Mouse (Mus musculus) CD8-positive naive resting alpha-beta T cell, adult 2 months (primary cell): Measurements from ENCODE around the gene Scamp4.
A peak's percentile ranks its signal among the peaks of the same experiment; 100 is the strongest.

Experiments used
- DNase-seq, 2 experiments: peaks; one replicate each; pipeline ENCODE4 v3.0.0; 2022; ENCODE audit warnings: low read depth in 2 of 2, low spot score in 2 of 2

The Scamp4 gene

GRCm38 (mm10) chr10:80609269-80609924, 6.7 kb downstream of the Scamp4 start:
- DNase-seq, result no peak

- no peak for DNase-seq
Observed at GRCm38 (mm10) chr10:80610116-80610785, 7.6 kb downstream of the Scamp4 start.

- peak; percentile 57 to 71 for DNase-seq
Observed at GRCm38 (mm10) chr10:80611024-80611423, 8.4 kb downstream of the Scamp4 start.

GRCm38 (mm10) chr10:80611905-80612304, 9.2 kb downstream of the Scamp4 start:
- no peak for DNase-seq

- no peak for DNase-seq
Observed at GRCm38 (mm10) chr10:80613821-80614220, 11.1 kb downstream of the Scamp4 start.

GRCm38 (mm10) chr10:80614351-80614750, 11.7 kb downstream of the Scamp4 start:
- no peak for DNase-seq

GRCm38 (mm10) chr10:80618181-80618580, 15.5 kb downstream of the Scamp4 start:
- peak; percentile 65 to 69 for DNase-seq

- DNase-seq, result no peak
Observed at GRCm38 (mm10) chr10:80619465-80620244, 17.0 kb downstream of the Scamp4 start.

GRCm38 (mm10) chr10:80620365-80620764, 17.7 kb downstream of the Scamp4 start:
- DNase-seq, result no peak

GRCm38 (mm10) chr10:80620796-80621689, 18.4 kb downstream of the Scamp4 start:
- no peak for DNase-seq

- no peak for DNase-seq
Observed at GRCm38 (mm10) chr10:80621690-80621939, 18.9 kb downstream of the Scamp4 start.

GRCm38 (mm10) chr10:80621940-80622660, 19.4 kb downstream of the Scamp4 start:
- peak; percentile 99 for DNase-seq

- peak in 1 of 2 experiments; percentile 69 for DNase-seq
Observed at GRCm38 (mm10) chr10:80622661-80623456, 20.2 kb downstream of the Scamp4 start, which contains the start of gene Csnk1g2. Csnk1g2 (plus strand) TSS chr10:80622838.

GRCm38 (mm10) chr10:80623457-80624191, 21.0 kb downstream of the Scamp4 start:
- peak; percentile 59 to 65 for DNase-seq

- DNase-seq, result no peak
Observed at GRCm38 (mm10) chr10:80625764-80626163, 23.1 kb downstream of the Scamp4 start.

- no peak for DNase-seq
Observed at GRCm38 (mm10) chr10:80627685-80628084, 25.0 kb downstream of the Scamp4 start.

GRCm38 (mm10) chr10:80628925-80629324, 26.3 kb downstream of the Scamp4 start:
- DNase-seq, result peak; percentile 33 to 35

- DNase-seq, result no peak
Observed at GRCm38 (mm10) chr10:80635345-80635744, 32.7 kb downstream of the Scamp4 start.

- DNase-seq, result no peak
Observed at GRCm38 (mm10) chr10:80646936-80647335, 44.3 kb downstream of the Scamp4 start.
